Mouse (Mus musculus): Measurements from ENCODE around the gene Atp5g1. TPM values are rescaled to one million over a fixed set of nuclear protein-coding genes. Genes with fewer than 3 reads are reported as not detected.
A peak's percentile ranks its signal among the peaks of the same experiment; 100 is the strongest.
"Not testable (repeated sequence)": the region's sequence is repeated elsewhere in the genome, so short reads cannot be mapped to it uniquely, and the experiment has no call there.

The Atp5g1 gene
- total RNA-seq (2021): 100 to 1,000 TPM; 240 to 384 TPM
- polyA plus RNA-seq (2012; rRNA removed): 484 and 733 TPM in 2 replicates
- long read RNA-seq, full-length matches to known transcripts: 182 of 191 reads
- long read RNA-seq, partial matches to known transcripts: 7 of 191 reads
- long read RNA-seq, other reads (novel, unspliced or antisense): 2 of 191 reads

DNA sequence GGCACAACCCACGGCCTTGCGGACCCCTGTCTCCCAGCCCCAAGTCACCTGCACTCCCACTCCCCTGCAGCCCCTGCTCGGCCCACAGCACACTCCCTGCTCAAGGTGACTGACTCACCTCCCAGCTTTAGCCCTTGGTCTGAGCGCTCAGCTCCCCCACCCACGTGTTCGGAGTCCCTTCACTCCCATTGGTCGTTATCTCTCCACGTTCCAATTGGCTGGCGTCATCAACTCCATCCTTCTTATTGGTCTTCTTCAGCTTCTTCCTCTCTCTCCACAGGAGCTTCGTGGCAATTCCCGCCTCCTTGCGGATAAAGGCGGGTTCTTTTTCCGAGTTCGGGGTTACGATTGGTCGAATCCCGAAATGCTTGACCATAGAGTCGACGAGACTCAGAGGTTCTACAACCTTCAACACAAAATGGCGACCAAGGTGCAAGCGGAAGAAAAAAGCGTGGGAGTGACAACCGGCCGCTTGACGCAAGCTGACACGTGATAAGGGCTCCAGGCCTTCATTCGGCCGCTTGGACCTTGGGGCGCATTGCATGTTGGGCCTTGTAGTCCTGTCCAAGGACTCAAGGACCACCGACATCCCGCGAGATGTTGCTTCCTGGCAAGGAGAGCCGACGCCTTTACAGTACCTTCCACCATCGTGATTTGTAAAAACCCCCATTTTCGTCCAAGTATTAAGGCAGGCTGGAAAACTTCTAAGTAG, at the start of gene Atp5g1:
Gene Atp5g1 (minus strand): TSS at position 162 of the 712 bp plus-strand sequence.
- peak; percentile 99 for DNase-seq

GRCm38 (mm10) chr11:96124052-96124914, 48.8 kb upstream of the Atp5g1 start:
- peak; percentile 67 for DNase-seq

DNA sequence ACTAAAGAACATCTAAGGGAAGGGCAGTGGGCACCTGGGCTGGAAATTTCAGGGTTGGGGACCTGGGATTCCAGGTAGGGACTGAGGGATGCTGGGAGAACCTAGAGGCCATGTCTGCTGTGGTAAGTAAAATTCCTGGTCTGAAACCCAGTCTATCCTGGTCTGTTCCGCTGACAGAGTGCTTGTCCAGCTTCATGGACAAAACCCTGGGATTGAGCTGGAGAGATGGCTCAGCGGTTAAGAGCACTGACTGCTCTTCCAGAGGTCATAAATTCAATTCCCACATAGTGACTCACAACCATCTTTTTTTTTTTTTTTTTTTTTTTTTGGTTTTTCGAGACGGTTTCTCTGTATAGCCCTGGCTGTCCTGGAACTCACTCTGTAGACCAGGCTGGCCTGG, 47.3 kb upstream of the Atp5g1 start:
- DNase-seq: not testable (repeated sequence)

- DNase-seq: no peak
Measured at GRCm38 (mm10) chr11:96119401-96119800, 43.9 kb upstream of the Atp5g1 start.

DNA sequence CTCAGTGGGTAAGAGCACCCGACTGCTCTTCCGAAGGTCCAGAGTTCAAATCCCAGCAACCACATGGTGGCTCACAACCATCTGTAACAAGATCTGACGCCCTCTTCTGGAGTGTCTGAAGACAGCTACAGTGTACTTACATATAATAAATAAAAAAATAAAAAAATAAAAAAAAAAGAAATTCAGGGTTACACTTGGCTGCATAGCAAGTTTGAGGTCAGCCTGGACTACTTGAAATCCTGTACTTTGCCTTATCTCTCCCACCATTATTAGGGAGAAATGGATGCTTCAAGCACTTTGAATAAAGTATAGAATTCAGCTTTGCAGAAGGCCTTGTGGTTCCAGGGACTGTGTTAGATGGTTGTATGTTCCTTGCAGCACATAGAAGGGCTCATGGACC, 41.5 kb upstream of the Atp5g1 start:
- not testable (repeated sequence) for DNase-seq

DNA sequence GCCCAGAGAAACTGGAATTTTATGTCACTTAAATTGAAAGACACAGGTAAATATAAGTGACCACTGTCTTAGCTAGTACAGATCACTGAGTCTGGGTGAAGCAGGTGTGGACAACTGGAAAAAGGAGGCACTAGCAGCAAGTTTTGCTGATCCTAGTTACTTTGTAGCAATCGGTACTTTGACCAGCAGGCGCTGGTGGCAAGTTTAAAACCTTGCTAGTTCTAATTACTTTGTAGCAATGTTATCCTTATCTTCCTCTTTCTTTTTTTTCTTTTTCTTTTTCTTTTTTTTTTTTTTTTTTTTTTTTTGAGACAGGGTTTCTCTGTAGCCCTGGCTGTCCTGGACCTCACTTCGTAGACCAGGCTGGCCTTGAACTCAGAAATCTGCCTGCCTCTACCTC, 40.6 kb upstream of the Atp5g1 start:
- no peak for DNase-seq

DNA sequence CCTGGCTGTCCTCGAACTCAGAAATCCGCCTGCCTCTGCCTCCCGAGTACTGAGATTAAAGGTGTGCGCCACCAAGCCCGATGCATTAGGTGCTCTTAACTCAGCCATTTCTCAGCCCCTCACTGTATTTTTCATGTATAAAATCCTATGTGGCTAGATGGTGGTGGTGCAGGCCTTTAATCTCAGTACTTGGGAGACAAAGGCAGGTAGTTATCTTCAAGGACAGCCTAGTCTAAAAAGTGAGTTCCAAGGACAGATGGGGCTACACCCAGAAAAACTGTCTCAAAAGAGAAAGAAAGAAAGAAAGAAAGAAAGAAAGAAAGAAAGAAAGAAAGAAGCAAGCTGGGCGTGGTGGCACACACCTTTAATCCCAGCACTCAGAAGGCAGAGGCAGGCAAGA, 39.9 kb upstream of the Atp5g1 start:
- DNase-seq: no peak

DNA sequence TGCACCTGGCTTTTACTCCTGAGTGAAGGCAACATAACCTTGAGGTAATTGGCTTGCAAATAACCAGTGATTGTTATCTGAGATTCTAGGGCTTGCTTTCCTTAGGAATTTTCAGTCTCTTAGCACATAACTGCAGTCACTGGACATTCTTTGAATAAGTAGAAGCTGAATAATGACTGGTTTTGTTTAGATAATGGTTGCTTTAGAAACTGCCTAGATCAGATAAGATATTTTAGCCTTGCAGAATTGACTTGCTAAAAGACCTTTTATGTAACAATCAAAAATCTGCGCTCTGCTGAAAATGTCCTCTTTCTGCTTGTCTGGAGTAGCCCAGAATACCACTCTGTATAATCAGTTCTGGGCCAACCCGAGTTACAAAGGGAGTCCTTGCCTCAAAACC, 38.6 kb upstream of the Atp5g1 start:
- no peak for DNase-seq

DNA sequence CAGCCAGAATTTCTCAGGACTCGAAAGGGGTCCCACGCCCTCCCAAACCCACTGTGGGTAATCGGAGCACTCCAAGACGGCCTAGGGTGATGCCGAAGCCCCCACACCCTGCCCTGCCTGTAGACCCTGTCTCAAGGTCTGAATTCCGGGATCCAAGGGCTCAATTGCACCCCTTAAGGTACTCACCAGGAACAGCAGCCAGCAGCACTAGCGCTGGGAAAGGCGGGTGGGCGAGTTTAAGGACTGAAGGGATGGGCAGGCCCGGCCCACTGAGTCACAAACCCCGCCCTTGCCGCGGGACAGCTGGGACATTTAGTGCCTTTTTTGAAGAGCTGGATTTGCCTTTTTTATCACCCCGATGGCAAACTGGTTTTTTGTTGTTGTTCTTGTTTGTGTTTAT, 36.3 kb upstream of the Atp5g1 start, which contains the start of gene Calcoco2:
Gene Calcoco2 (minus strand): TSS at position 214 of the 400 bp plus-strand sequence.
- no peak for DNase-seq

- DNase-seq: not testable (repeated sequence)
Measured at GRCm38 (mm10) chr11:96110950-96111349, 35.5 kb upstream of the Atp5g1 start.

GRCm38 (mm10) chr11:96108376-96108775, 32.9 kb upstream of the Atp5g1 start:
- DNase-seq: no peak

GRCm38 (mm10) chr11:96093361-96093760, 17.9 kb upstream of the Atp5g1 start:
- peak; percentile 51 for DNase-seq

- no peak for DNase-seq
Measured at GRCm38 (mm10) chr11:96092674-96093291, 17.3 kb upstream of the Atp5g1 start.

DNA sequence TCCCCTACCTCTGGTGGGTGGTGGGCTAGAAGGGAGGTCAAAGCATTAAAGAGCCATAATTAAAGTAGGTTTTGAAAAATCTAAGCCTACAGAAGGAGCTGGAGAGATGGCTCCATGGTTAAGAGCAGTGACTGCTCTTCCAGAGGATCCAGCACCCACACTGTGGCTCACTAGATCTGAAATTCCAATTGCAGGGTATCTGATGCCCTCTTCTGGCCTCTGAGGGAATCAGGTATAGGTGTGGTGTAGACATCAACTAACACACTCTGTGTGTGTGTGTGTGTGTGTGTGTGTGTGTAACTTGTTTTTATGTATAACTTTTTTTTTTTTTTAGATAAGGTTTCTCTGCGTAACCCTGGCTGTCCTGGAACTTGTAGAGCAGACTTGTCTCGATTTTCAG, 15.6 kb upstream of the Atp5g1 start:
- peak; percentile 33 for DNase-seq

GRCm38 (mm10) chr11:96087981-96088380, 12.5 kb upstream of the Atp5g1 start:
- DNase-seq: no peak

GRCm38 (mm10) chr11:96082682-96083081, 7.2 kb upstream of the Atp5g1 start:
- peak; percentile 35 for DNase-seq

GRCm38 (mm10) chr11:96080736-96081135, 5.3 kb upstream of the Atp5g1 start:
- no peak for DNase-seq

GRCm38 (mm10) chr11:96076221-96077105, 993 bp upstream of the Atp5g1 start:
- peak; percentile 32 for DNase-seq

DNA sequence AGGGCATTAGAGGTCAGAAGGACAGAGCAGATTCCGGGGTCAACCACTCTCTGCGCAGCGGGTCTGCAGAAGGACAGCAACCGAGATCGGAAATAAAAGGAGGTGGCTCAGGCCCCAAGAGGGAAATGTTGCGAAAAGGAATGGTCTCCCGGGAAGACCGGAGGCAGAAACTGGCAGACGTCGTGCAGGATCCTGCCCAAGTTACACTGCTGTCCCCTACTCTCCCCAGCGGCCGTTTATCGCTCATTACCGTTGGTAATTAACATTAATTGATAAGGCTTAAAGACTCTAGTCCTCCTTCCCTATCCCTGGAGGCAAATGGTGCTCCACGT, 327 bp downstream of the Atp5g1 start:
- no peak for DNase-seq

- DNase-seq: peak; percentile 33
Measured at GRCm38 (mm10) chr11:96074351-96075176, 906 bp downstream of the Atp5g1 start.
